Mouse (Mus musculus): Measurements from ENCODE around the gene Kcnip1. TPM values are rescaled to one million over a fixed set of nuclear protein-coding genes. Genes with fewer than 3 reads are reported as not detected.

The Kcnip1 gene
- 0.56 and 0.80 TPM in 2 replicates for polyA plus RNA-seq (2012; rRNA removed)

DNA sequence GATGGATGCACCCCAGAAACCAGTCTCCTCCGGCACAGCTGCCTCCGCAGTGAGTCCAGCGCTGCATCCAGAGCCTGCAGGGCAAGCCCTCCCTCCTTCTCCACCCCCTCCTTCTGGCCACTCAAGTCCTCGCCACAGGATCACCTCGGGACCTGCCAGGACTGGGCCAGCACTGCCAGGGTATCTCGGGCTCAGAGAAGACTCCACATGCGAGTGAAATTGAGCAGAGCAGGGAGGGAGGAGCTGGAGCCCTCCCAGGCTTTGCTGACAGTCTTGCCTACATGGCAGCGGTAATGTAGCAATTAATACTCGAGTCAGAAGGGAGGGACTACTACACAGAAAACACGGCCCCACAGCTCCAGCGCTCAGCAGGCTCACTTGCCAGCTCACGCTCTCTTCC lies at the start of gene Kcnip1:
Gene Kcnip1, minus strand, starts transcription at position 215 of the 400 bp plus-strand sequence.

GRCm38 (mm10) chr11:33962688-33963407 lies 30.1 kb downstream of the Kcnip1 start, which contains the start of gene Kcnmb1:
TSS of gene Kcnmb1 (plus strand) at chr11:33963013.

DNA sequence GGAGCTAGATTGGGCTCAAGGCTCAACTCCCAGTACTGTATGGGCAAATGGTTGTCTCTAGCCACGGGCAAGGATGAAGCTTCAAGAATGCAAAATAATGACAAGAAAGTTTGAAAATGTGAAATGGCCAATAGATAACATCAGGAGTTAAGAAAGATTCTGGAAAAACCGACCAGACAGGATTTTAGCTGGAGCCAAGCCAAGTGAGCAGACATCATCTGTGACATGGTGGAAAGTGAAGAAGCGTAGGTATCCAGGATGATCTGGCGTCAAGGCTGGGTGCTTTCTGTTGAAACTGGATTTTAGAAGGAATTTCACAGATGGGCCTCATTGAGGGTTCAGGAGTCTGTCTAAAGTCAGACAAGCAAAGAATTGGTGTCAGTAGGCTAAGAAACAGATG lies 394.0 kb downstream of the Kcnip1 start, which contains the start of gene D130052B06Rik:
Gene D130052B06Rik, plus strand, starts transcription at position 317 of the 400 bp plus-strand sequence.

Other genes with a start within 250 kb of the Kcnip1 start
- gene Kcnmb1, start 30.1 kb downstream of the Kcnip1 start, polyA plus RNA-seq (2012; rRNA removed) = 3.5 and 4.6 TPM in 2 replicates
- 0.52 and 0.85 TPM in 2 replicates for gene Lcp2, start 53.8 kb upstream of the Kcnip1 start, polyA plus RNA-seq (2012; rRNA removed)
- gene 4930469K13Rik, start 105.4 kb upstream of the Kcnip1 start, polyA plus RNA-seq (2012; rRNA removed) = not detected in 2 replicates
- not detected in 2 replicates for gene Foxi1, start 214.9 kb upstream of the Kcnip1 start, polyA plus RNA-seq (2012; rRNA removed)

Data from stomach, adult 2 months (tissue).